Mouse (Mus musculus): Measurements from ENCODE around the gene Slc29a3.

DNA sequence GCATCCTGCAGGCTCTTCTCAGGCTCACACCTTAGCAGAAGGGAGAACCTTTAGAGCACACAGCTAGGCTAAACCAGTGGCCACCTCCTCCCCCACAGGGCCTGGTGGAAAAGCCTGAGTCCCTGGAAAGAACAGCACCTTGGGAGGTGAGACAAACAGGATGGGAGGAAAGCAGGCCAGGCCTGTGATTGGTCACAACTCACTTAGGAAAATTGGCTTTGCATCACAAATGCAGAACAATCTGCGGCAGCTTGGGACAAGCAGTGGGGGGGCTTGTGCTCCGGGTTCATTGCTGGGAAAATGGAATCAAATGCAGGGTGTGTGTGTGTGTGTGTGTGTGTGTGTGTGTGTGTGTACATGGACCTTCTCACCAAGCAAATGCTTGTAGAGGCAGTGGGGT lies 31.0 kb upstream of the Slc29a3 start:
- no peak for TF ChIP-seq EP300 (IDR thresholded peaks at IDR 0.05; ENCODE audit: insufficient read depth, low read depth, low read length)
- no peak for TF ChIP-seq CTCF (IDR thresholded peaks at IDR 0.05)

All from heart, adult 2 months (tissue).